Mouse (Mus musculus): ENCODE results near the gene Mptx2. TPM values are rescaled to one million over a fixed set of nuclear protein-coding genes. Genes with fewer than 3 reads are reported as not detected.
"Not testable (repeated sequence)": the region's sequence is repeated elsewhere in the genome, so short reads cannot be mapped to it uniquely, and the experiment has no call there.

Gene Mptx2
- total RNA-seq (2021) = not detected
- long read RNA-seq, experiment 1 = 0 reads
- long read RNA-seq, experiment 2 = 0 reads

GRCm38 (mm10) chr1:173277677-173278076, at the start of gene Mptx2:
TSS of gene Mptx2 (minus strand) at chr1:173277777.
- no peak for DNase-seq (ENCODE audit: extremely low spot score in 1 of 2, low spot score in 2 of 2)
- no peak for TF ChIP-seq CTCF (IDR thresholded peaks at IDR 0.05)

DNA sequence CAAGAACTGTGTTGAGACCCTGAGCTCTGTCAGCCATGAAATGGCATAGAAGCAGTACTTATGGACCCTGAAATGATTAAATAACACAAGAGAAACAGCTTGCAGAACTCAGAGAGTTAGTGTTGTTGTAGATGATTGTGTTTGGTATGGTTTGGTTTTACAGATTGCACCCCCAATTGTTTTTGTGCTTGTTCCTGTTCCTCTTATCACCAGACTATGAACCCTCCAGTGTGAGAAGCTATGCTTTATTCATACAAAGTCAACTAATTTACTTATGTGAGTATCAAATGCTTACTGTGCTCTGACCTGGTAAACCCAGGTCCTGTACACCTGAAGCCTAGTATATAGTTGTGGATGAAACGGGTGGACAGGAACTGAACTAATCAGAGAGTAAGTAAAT, 49.0 kb upstream of the Mptx2 start:
- TF ChIP-seq CTCF (IDR thresholded peaks at IDR 0.05) = no peak
- Histone ChIP-seq H3K4me3 (no peak overlapping the region), H3K27ac (no peak overlapping the region)
- no peak for DNase-seq (ENCODE audit: extremely low spot score in 1 of 2, low spot score in 2 of 2)
- intact Hi-C loops (cut with DNase I) = no loop called here

More at GRCm38 (mm10) chr1:173277677-173278076, at the start of gene Mptx2:
- Histone ChIP-seq H3K27ac (no peak within 1 kb of the TSS), H3K4me3 (no peak within 1 kb of the TSS)
- intact Hi-C loops (cut with DNase I) = no loop called here

- intact Hi-C loops (cut with DNase I) = no loop called here
- no peak for TF ChIP-seq CTCF (IDR thresholded peaks at IDR 0.05)
- Histone ChIP-seq H3K27ac (no peak overlapping the region), H3K4me3 (no peak overlapping the region)
- DNase-seq (ENCODE audit: extremely low spot score in 1 of 2, low spot score in 2 of 2) = no peak
Measured at GRCm38 (mm10) chr1:173325395-173325794, 47.8 kb upstream of the Mptx2 start.

- TF ChIP-seq CTCF (IDR thresholded peaks at IDR 0.05) = no peak
- intact Hi-C loops (cut with DNase I) = loop anchor here (1.0 to 5.0 kb wide), 2 partner anchors 52 to 688 kb away; no protein-coding TSS in a partner anchor
Measured at GRCm38 (mm10) chr1:173324961-173325360, 47.4 kb upstream of the Mptx2 start.

DNA sequence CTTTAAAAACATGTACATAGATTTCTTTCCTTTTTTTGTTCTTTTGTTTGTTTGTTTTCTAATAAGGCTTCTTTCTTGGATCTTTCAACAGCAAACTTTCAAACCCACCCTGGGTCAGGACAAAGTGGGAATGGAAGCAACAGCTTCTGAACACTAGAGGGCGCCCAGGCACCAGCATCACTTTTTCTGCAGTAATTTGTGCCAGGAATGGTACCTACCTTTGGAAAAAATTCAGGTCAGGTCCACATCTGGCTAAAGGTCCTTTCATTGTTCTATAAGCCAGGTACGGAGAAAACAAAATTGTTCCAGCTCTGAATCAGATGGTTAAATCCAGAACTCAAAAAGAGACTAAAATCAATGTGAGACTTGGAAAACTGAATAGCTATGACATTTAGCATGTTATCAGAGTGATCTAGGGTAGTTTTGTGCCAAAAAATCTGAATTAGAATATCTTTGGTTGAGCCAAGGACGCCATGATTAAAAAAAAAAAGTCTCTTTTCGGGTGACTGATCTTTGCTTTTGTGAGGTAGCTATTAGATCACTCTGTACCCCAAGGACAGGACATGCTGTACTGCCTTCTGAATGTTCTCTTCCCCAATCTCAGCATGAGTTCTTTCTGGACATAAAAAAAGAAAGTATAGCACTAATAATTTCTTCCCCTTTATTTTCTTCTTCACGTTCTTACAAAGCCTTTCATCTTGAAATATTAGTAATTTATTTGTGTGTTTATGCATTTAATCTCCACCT, 46.4 kb upstream of the Mptx2 start:
- Histone ChIP-seq H3K27ac (no peak overlapping the region), H3K4me3 (no peak overlapping the region)
- peak; percentile 97 for TF ChIP-seq CTCF (IDR thresholded peaks at IDR 0.05)
- intact Hi-C loops (cut with DNase I) = loop anchor here (1.0 to 5.0 kb wide), 4 partner anchors 53 to 914 kb away; no protein-coding TSS in a partner anchor
- DNase-seq (ENCODE audit: extremely low spot score in 1 of 2, low spot score in 2 of 2) = peak; percentile 44 to 53

More at GRCm38 (mm10) chr1:173324961-173325360, 47.4 kb upstream of the Mptx2 start:
- Histone ChIP-seq H3K4me3 (no peak overlapping the region), H3K27ac (no peak overlapping the region)
- no peak for DNase-seq (ENCODE audit: extremely low spot score in 1 of 2, low spot score in 2 of 2)

- intact Hi-C loops (cut with DNase I) = loop anchor here (5.0 kb wide), 1 partner anchor 685 kb away; no protein-coding TSS in a partner anchor
- H3K27ac ChIP-seq = no peak overlapping the region; the same call in 1 of the 2 replicates
- TF ChIP-seq CTCF (IDR thresholded peaks at IDR 0.05) = no peak
- H3K4me3 ChIP-seq = no peak overlapping the region
- DNase-seq (ENCODE audit: extremely low spot score in 1 of 2, low spot score in 2 of 2) = no peak
Measured at GRCm38 (mm10) chr1:173322249-173322627, 44.7 kb upstream of the Mptx2 start.

DNA sequence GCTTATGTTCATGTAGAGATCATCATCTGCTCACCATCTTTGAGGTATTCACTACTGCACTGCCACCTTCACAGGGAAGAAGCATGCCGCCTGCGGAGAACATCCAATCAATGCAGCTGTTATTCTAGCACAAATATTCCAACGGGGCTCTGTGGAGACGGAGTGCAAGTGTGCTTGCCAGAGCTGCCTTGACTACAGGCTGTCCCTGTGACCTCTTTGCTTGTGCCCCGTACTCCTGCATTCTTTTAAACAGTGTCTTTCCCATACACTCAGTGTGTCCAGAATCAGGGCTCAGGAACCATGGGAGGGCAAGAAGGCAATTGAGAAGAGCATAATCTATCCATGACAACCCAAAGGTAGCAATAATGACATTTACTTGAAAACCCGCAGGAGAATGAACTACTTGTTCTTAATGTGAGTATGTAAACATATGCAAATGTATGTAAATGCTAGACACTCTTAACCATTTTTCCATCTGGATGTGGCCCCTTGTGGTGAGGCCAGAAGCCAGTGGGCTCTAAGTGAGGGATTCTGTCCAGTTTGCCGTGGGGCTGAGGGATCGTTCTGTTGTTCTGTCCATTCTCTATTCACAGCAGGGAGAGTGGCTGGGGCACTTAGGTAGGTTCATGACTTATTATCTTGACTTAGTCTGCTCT, 44.1 kb upstream of the Mptx2 start:
- H3K27ac ChIP-seq = no peak overlapping the region; the same call in 1 of the 2 replicates
- no peak overlapping the region for H3K4me3 ChIP-seq
- intact Hi-C loops (cut with DNase I) = loop anchor here (5.0 kb wide), 1 partner anchor 684 kb away; no protein-coding TSS in a partner anchor
- DNase-seq (ENCODE audit: extremely low spot score in 1 of 2, low spot score in 2 of 2) = no peak
- TF ChIP-seq CTCF (IDR thresholded peaks at IDR 0.05) = no peak

DNA sequence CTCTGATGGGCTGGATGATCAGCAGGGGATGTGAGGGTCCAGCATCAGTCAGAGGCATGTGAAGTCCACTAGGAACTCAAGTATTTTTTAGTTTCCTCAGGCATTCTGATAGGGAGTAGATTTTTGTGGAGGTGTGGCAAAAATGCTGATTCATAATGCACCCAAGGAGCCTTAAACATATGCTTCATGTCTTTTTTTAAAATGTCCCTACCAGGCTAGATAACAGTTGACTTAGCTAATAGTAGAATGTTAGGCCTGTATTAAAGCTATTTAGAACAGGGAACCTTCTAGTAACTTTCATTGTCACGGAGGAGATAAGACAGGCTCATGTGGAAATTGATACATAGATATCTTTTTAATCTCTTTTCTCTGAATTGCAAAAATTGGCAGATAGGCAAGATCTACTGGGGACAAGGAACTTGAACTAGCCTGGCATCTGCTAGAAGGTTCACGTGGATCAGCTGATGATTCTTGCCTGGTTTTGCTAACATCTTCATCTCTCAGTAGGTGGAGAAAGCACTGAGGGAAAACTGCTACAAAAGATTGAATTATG, 40.4 kb upstream of the Mptx2 start:
- no peak for DNase-seq (ENCODE audit: extremely low spot score in 1 of 2, low spot score in 2 of 2)
- intact Hi-C loops (cut with DNase I) = loop anchor here (10.0 kb wide), 1 partner anchor 947 kb away; no protein-coding TSS in a partner anchor
- no peak overlapping the region for H3K27ac ChIP-seq
- no peak for TF ChIP-seq CTCF (IDR thresholded peaks at IDR 0.05)
- H3K4me3 ChIP-seq = no peak overlapping the region

GRCm38 (mm10) chr1:173315725-173316124, 38.1 kb upstream of the Mptx2 start:
- TF ChIP-seq CTCF (IDR thresholded peaks at IDR 0.05) = no peak
- Histone ChIP-seq H3K27ac (no peak overlapping the region), H3K4me3 (no peak overlapping the region)
- intact Hi-C loops (cut with DNase I) = loop anchor here (10.0 kb wide), 1 partner anchor 949 kb away; no protein-coding TSS in a partner anchor
- DNase-seq (ENCODE audit: extremely low spot score in 1 of 2, low spot score in 2 of 2) = no peak

- H3K27ac ChIP-seq; DNase-seq (ENCODE audit: extremely low spot score in 1 of 2, low spot score in 2 of 2); H3K4me3 ChIP-seq: not testable (repeated sequence)
- intact Hi-C loops (cut with DNase I) = loop anchor here (10.0 kb wide), 1 partner anchor 951 kb away; no protein-coding TSS in a partner anchor
Measured at GRCm38 (mm10) chr1:173313535-173314050, 36.0 kb upstream of the Mptx2 start.

GRCm38 (mm10) chr1:173302795-173303194, 25.2 kb upstream of the Mptx2 start:
- H3K4me3 ChIP-seq; H3K27ac ChIP-seq; DNase-seq (ENCODE audit: extremely low spot score in 1 of 2, low spot score in 2 of 2); intact Hi-C loops (cut with DNase I): not testable (repeated sequence)

DNA sequence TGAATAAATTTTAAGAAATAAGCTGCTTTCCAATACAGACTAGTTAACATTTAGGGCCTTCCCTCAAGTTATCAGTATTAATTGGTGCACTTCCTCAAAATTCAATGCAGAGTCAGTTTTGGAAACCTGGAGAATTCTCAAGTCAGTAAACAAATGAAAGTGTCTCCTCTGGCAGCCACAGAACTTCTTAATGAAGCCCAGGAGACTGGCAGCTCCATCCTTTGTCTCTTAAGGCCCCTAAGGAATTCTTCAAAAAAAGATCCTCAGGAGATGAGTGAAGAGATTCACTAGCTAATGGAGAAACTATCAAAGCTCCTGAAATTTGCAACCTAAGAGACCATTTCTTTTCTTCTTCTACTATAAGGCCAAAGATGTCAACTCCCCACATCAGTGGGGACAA, 11.9 kb downstream of the Mptx2 start, which contains the start of gene Olfr418:
Gene Olfr418, plus strand, starts transcription at position 301 of the 400 bp plus-strand sequence.
- intact Hi-C loops (cut with DNase I) = no loop called here
- no peak within 1 kb of the TSS for H3K4me3 ChIP-seq
- no peak within 1 kb of the TSS for H3K27ac ChIP-seq
- DNase-seq (ENCODE audit: extremely low spot score in 1 of 2, low spot score in 2 of 2) = no peak
- no peak for TF ChIP-seq CTCF (IDR thresholded peaks at IDR 0.05)
